Mouse (Mus musculus): Measurements from ENCODE around the gene Nprl3. TPM values are rescaled to one million over a fixed set of nuclear protein-coding genes. Genes with fewer than 3 reads are reported as not detected.
"Not testable (repeated sequence)": the region's sequence is repeated elsewhere in the genome, so short reads cannot be mapped to it uniquely, and the experiment has no call there.

Gene Nprl3
- polyA plus RNA-seq, 2 experiments: 29.4 to 88.8 TPM

GRCm38 (mm10) chr11:32215372-32216162 is 51.9 kb downstream of the Nprl3 start:
- 93% methylated on average over 18 of the region's 18 CpGs for WGBS

GRCm38 (mm10) chr11:32210623-32211022 is 56.9 kb downstream of the Nprl3 start:
- H3K36me3 ChIP-seq (ENCODE audit: control insufficient read depth, insufficient read depth, low read length): peaks cover 82% of the 10 kb centered on the region
- WGBS: 90% methylated on average over 9 of the region's 9 CpGs
- TF ChIP-seq POLR2A (IDR thresholded peaks at IDR 0.05; ENCODE audit: borderline replicate concordance, extremely low read depth, insufficient read depth, insufficient read length): no peak
- no peak overlapping the region for H3K4me3 ChIP-seq (replicated peaks; ENCODE audit: low read length)
- no peak for ATAC-seq (ENCODE audit: low FRiP score, low read depth)
- H3K4me2 ChIP-seq (replicated peaks; ENCODE audit: low read depth, low read length, severe bottlenecking): no peak overlapping the region
- peaks cover 5% of the 10 kb centered on the region; the same call in 1 of the 2 replicates for H3K4me1 ChIP-seq (ENCODE audit: control insufficient read depth, insufficient read depth, low read length)
- H3K27ac ChIP-seq (replicated peaks; ENCODE audit: low read depth, low read length): no peak overlapping the region
- no peaks in the 10 kb centered on the region for H3K27me3 ChIP-seq (ENCODE audit: control insufficient read depth, insufficient read depth, low read length)
- H3K9me3 ChIP-seq (ENCODE audit: control insufficient read depth, low read length): no peaks in the 10 kb centered on the region
- DNase-seq (ENCODE audit: low spot score): no peak
- H3K9ac ChIP-seq (ENCODE audit: low read depth, low read length, severe bottlenecking): no peak overlapping the region

More at GRCm38 (mm10) chr11:32215372-32216162, 51.9 kb downstream of the Nprl3 start:
- no peak overlapping the region for H3K9ac ChIP-seq (ENCODE audit: low read depth, low read length, severe bottlenecking)
- H3K9me3 ChIP-seq (ENCODE audit: control insufficient read depth, low read length): no peaks in the 10 kb centered on the region
- DNase-seq (ENCODE audit: low spot score) (no peak), ATAC-seq (ENCODE audit: low FRiP score, low read depth) (no peak)
- peaks cover 19% of the 10 kb centered on the region for H3K4me1 ChIP-seq (ENCODE audit: control insufficient read depth, insufficient read depth, low read length)
- H3K27me3 ChIP-seq (ENCODE audit: control insufficient read depth, insufficient read depth, low read length): no peaks in the 10 kb centered on the region
- no peak overlapping the region for H3K4me3 ChIP-seq (replicated peaks; ENCODE audit: low read length)
- TF ChIP-seq POLR2A (IDR thresholded peaks at IDR 0.05; ENCODE audit: borderline replicate concordance, extremely low read depth, insufficient read depth, insufficient read length): no peak
- H3K4me2 ChIP-seq (replicated peaks; ENCODE audit: low read depth, low read length, severe bottlenecking): no peak overlapping the region
- no peak overlapping the region for H3K27ac ChIP-seq (replicated peaks; ENCODE audit: low read depth, low read length)
- peaks cover 59% of the 10 kb centered on the region for H3K36me3 ChIP-seq (ENCODE audit: control insufficient read depth, insufficient read depth, low read length)

- no peak within 1 kb of the TSS for H3K27ac ChIP-seq (replicated peaks; ENCODE audit: low read depth, low read length)
These were observed 62.2 kb downstream of the Nprl3 start, which contains the start of gene Snrnp25 for GRCm38 (mm10) chr11:32205058-32205873. Gene Snrnp25, plus strand, starts transcription at chr11:32205415.

GRCm38 (mm10) chr11:32201922-32202685 is 65.4 kb downstream of the Nprl3 start:
- H3K4me2 ChIP-seq (replicated peaks; ENCODE audit: low read depth, low read length, severe bottlenecking): no peak overlapping the region
- no peaks in the 10 kb centered on the region for H3K27me3 ChIP-seq (ENCODE audit: control insufficient read depth, insufficient read depth, low read length)
- no peak overlapping the region for H3K9ac ChIP-seq (ENCODE audit: low read depth, low read length, severe bottlenecking)
- H3K27ac ChIP-seq (replicated peaks; ENCODE audit: low read depth, low read length): no peak overlapping the region
- 73% methylated on average over 11 of the region's 11 CpGs for WGBS
- no peak for TF ChIP-seq POLR2A (IDR thresholded peaks at IDR 0.05; ENCODE audit: borderline replicate concordance, extremely low read depth, insufficient read depth, insufficient read length)
- H3K4me1 ChIP-seq (ENCODE audit: control insufficient read depth, insufficient read depth, low read length): peaks cover 7% of the 10 kb centered on the region; the same call in 1 of the 2 replicates
- DNase-seq (ENCODE audit: low spot score) (no peak), ATAC-seq (ENCODE audit: low FRiP score, low read depth) (no peak)
- H3K4me3 ChIP-seq (replicated peaks; ENCODE audit: low read length): no peak overlapping the region
- no peaks in the 10 kb centered on the region for H3K9me3 ChIP-seq (ENCODE audit: control insufficient read depth, low read length)
- no peaks in the 10 kb centered on the region for H3K36me3 ChIP-seq (ENCODE audit: control insufficient read depth, insufficient read depth, low read length)

More at GRCm38 (mm10) chr11:32205058-32205873, 62.2 kb downstream of the Nprl3 start, which contains the start of gene Snrnp25:
- H3K27me3 ChIP-seq (ENCODE audit: control insufficient read depth, insufficient read depth, low read length): no peaks in the 10 kb centered on the region
- peak; percentile 100 for ATAC-seq (ENCODE audit: low FRiP score, low read depth)
- peak within 1 kb of the TSS; percentile 69 for H3K4me2 ChIP-seq (replicated peaks; ENCODE audit: low read depth, low read length, severe bottlenecking)
- no peaks in the 10 kb centered on the region for H3K9me3 ChIP-seq (ENCODE audit: control insufficient read depth, low read length)
- peaks cover 7% of the 10 kb centered on the region; the same call in 1 of the 2 replicates for H3K4me1 ChIP-seq (ENCODE audit: control insufficient read depth, insufficient read depth, low read length)
- WGBS: 1% methylated on average over 50 of the region's 52 CpGs
- DNase-seq (ENCODE audit: low spot score): peak; percentile 99
- peak; percentile 30; the same call in 1 of the 2 replicates for TF ChIP-seq POLR2A (IDR thresholded peaks at IDR 0.05; ENCODE audit: borderline replicate concordance, extremely low read depth, insufficient read depth, insufficient read length)
- peak within 1 kb of the TSS; percentile 71 for H3K9ac ChIP-seq (ENCODE audit: low read depth, low read length, severe bottlenecking)
- peaks cover 28% of the 10 kb centered on the region for H3K36me3 ChIP-seq (ENCODE audit: control insufficient read depth, insufficient read depth, low read length)
- H3K4me3 ChIP-seq (replicated peaks; ENCODE audit: low read length): peak within 1 kb of the TSS; percentile 63

GRCm38 (mm10) chr11:32200992-32201391 is 66.5 kb downstream of the Nprl3 start:
- not testable (repeated sequence) for ATAC-seq (ENCODE audit: low FRiP score, low read depth); H3K4me3 ChIP-seq (replicated peaks; ENCODE audit: low read length)

More at GRCm38 (mm10) chr11:32200992-32201391, 66.5 kb downstream of the Nprl3 start:
- not testable (repeated sequence) for DNase-seq (ENCODE audit: low spot score); H3K4me2 ChIP-seq (replicated peaks; ENCODE audit: low read depth, low read length, severe bottlenecking); H3K4me1 ChIP-seq (ENCODE audit: control insufficient read depth, insufficient read depth, low read length); H3K27me3 ChIP-seq (ENCODE audit: control insufficient read depth, insufficient read depth, low read length); H3K9ac ChIP-seq (ENCODE audit: low read depth, low read length, severe bottlenecking); H3K27ac ChIP-seq (replicated peaks; ENCODE audit: low read depth, low read length); H3K36me3 ChIP-seq (ENCODE audit: control insufficient read depth, insufficient read depth, low read length); H3K9me3 ChIP-seq (ENCODE audit: control insufficient read depth, low read length)
- 61% methylated on average over 1 of the region's 1 CpGs for WGBS
